Mouse (Mus musculus): ENCODE measurements around the gene Hist2h3b. TPM values are rescaled to one million over a fixed set of nuclear protein-coding genes. Genes with fewer than 3 reads are reported as not detected.
A peak's percentile ranks its signal among the peaks of the same experiment; 100 is the strongest.
"Not testable (repeated sequence)": the region's sequence is repeated elsewhere in the genome, so short reads cannot be mapped to it uniquely, and the experiment has no call there.

Gene Hist2h3b
- polyA plus RNA-seq, 1 experiment from 2014 or later, result 77.9 TPM

- H3K4me1 ChIP-seq (replicated peaks; ENCODE audit: control insufficient read depth, insufficient read depth, low read length), result no peaks in the 10 kb centered on the region; the same call in 1 of the 2 replicates
- no peaks in the 10 kb centered on the region for H3K27me3 ChIP-seq (replicated peaks; ENCODE audit: control insufficient read depth, insufficient read depth, low read length)
These were observed 9.0 kb downstream of the Hist2h3b start for GRCm38 (mm10) chr3:96277428-96277799.

GRCm38 (mm10) chr3:96277800-96278624 is 9.6 kb downstream of the Hist2h3b start:
- WGBS, result under 1% methylated on average over 49 of the region's 49 CpGs
- H3K27me3 ChIP-seq (replicated peaks; ENCODE audit: control insufficient read depth, insufficient read depth, low read length), result peaks cover under 1% of the 10 kb centered on the region; the same call in 1 of the 2 replicates
- H3K9ac ChIP-seq (ENCODE audit: low read length), result peak overlapping the region; percentile 63
- DNase-seq (ENCODE audit: low spot score) (peak; percentile 98), ATAC-seq (replicated peaks; ENCODE audit: low FRiP score, low TSS enrichment, low read depth) (peak; percentile 94)
- H3K4me3 ChIP-seq (ENCODE audit: low read depth, low read length), result peak overlapping the region; percentile 45
- no peaks in the 10 kb centered on the region for H3K36me3 ChIP-seq (ENCODE audit: control insufficient read depth, insufficient read depth, low read length)
- no peaks in the 10 kb centered on the region; the same call in 1 of the 2 replicates for H3K4me1 ChIP-seq (replicated peaks; ENCODE audit: control insufficient read depth, insufficient read depth, low read length)
- H3K27ac ChIP-seq (ENCODE audit: low read depth), result peak overlapping the region; percentile 76
- H3K4me2 ChIP-seq (ENCODE audit: low read length), result peak overlapping the region; percentile 81
- H3K9me3 ChIP-seq (ENCODE audit: control insufficient read depth, low read length), result no peaks in the 10 kb centered on the region

More at GRCm38 (mm10) chr3:96277428-96277799, 9.0 kb downstream of the Hist2h3b start:
- peak overlapping the region; percentile 63 for H3K9ac ChIP-seq (ENCODE audit: low read length)
- peak overlapping the region; percentile 81 for H3K4me2 ChIP-seq (ENCODE audit: low read length)
- no peaks in the 10 kb centered on the region for H3K9me3 ChIP-seq (ENCODE audit: control insufficient read depth, low read length)
- DNase-seq (ENCODE audit: low spot score) (no peak), ATAC-seq (replicated peaks; ENCODE audit: low FRiP score, low TSS enrichment, low read depth) (peak; percentile 10)
- no peaks in the 10 kb centered on the region for H3K36me3 ChIP-seq (ENCODE audit: control insufficient read depth, insufficient read depth, low read length)
- WGBS, result 13% methylated on average over 8 of the region's 8 CpGs
- H3K27ac ChIP-seq (ENCODE audit: low read depth), result peak overlapping the region; percentile 76; the same call in 1 of the 2 replicates
- H3K4me3 ChIP-seq (ENCODE audit: low read depth, low read length), result peak overlapping the region; percentile 45

GRCm38 (mm10) chr3:96280660-96281059 is 12.2 kb downstream of the Hist2h3b start:
- no peaks in the 10 kb centered on the region; the same call in 1 of the 2 replicates for H3K4me1 ChIP-seq (replicated peaks; ENCODE audit: control insufficient read depth, insufficient read depth, low read length)
- no peak overlapping the region for H3K4me3 ChIP-seq (ENCODE audit: low read depth, low read length)
- no peak overlapping the region for H3K4me2 ChIP-seq (ENCODE audit: low read length)
- no peak overlapping the region for H3K9ac ChIP-seq (ENCODE audit: low read length)
- no peaks in the 10 kb centered on the region for H3K9me3 ChIP-seq (ENCODE audit: control insufficient read depth, low read length)
- ATAC-seq (replicated peaks; ENCODE audit: low FRiP score, low TSS enrichment, low read depth) (no peak), DNase-seq (ENCODE audit: low spot score) (no peak)
- peaks cover 6% of the 10 kb centered on the region; the same call in 1 of the 2 replicates for H3K27me3 ChIP-seq (replicated peaks; ENCODE audit: control insufficient read depth, insufficient read depth, low read length)
- H3K36me3 ChIP-seq (ENCODE audit: control insufficient read depth, insufficient read depth, low read length), result no peaks in the 10 kb centered on the region
- H3K27ac ChIP-seq (ENCODE audit: low read depth), result no peak overlapping the region
- 60% methylated on average over 6 of the region's 6 CpGs for WGBS

GRCm38 (mm10) chr3:96284457-96284856 is 16.0 kb downstream of the Hist2h3b start:
- no peaks in the 10 kb centered on the region for H3K36me3 ChIP-seq (ENCODE audit: control insufficient read depth, insufficient read depth, low read length)
- WGBS, result 13% methylated on average over 4 of the region's 4 CpGs
- 0 out of 2 replicates have a peak, but pooled peaks cover 2% of the 10 kb centered on the region for H3K9me3 ChIP-seq (ENCODE audit: control insufficient read depth, low read length)
- no peak overlapping the region for H3K9ac ChIP-seq (ENCODE audit: low read length)
- no peaks in the 10 kb centered on the region for H3K4me1 ChIP-seq (replicated peaks; ENCODE audit: control insufficient read depth, insufficient read depth, low read length)
- H3K27ac ChIP-seq (ENCODE audit: low read depth), result no peak overlapping the region
- H3K4me2 ChIP-seq (ENCODE audit: low read length), result peak overlapping the region; percentile 23
- ATAC-seq (replicated peaks; ENCODE audit: low FRiP score, low TSS enrichment, low read depth) (no peak), DNase-seq (ENCODE audit: low spot score) (no peak)
- no peak overlapping the region for H3K4me3 ChIP-seq (ENCODE audit: low read depth, low read length)
- peaks cover 6% of the 10 kb centered on the region; the same call in 1 of the 2 replicates for H3K27me3 ChIP-seq (replicated peaks; ENCODE audit: control insufficient read depth, insufficient read depth, low read length)

- not testable (repeated sequence) for H3K9me3 ChIP-seq (ENCODE audit: control insufficient read depth, low read length); H3K27me3 ChIP-seq (replicated peaks; ENCODE audit: control insufficient read depth, insufficient read depth, low read length); ATAC-seq (replicated peaks; ENCODE audit: low FRiP score, low TSS enrichment, low read depth); H3K4me3 ChIP-seq (ENCODE audit: low read depth, low read length); H3K9ac ChIP-seq (ENCODE audit: low read length); H3K4me1 ChIP-seq (replicated peaks; ENCODE audit: control insufficient read depth, insufficient read depth, low read length); H3K4me2 ChIP-seq (ENCODE audit: low read length); DNase-seq (ENCODE audit: low spot score); H3K27ac ChIP-seq (ENCODE audit: low read depth); H3K36me3 ChIP-seq (ENCODE audit: control insufficient read depth, insufficient read depth, low read length)
- 86% methylated on average over 11 of the region's 11 CpGs for WGBS
These were observed 18.9 kb downstream of the Hist2h3b start for GRCm38 (mm10) chr3:96287334-96287733.

- DNase-seq (ENCODE audit: low spot score) (no peak), ATAC-seq (replicated peaks; ENCODE audit: low FRiP score, low TSS enrichment, low read depth) (no peak)
- Histone ChIP-seq H3K27ac (ENCODE audit: low read depth) (no peak overlapping the region), H3K9ac (ENCODE audit: low read length) (no peak overlapping the region), H3K4me3 (ENCODE audit: low read depth, low read length) (no peak overlapping the region), H3K36me3 (ENCODE audit: control insufficient read depth, insufficient read depth, low read length) (no peaks in the 10 kb centered on the region), H3K27me3 (replicated peaks; ENCODE audit: control insufficient read depth, insufficient read depth, low read length) (no peaks in the 10 kb centered on the region; the same call in 1 of the 2 replicates), H3K9me3 (ENCODE audit: control insufficient read depth, low read length) (0 out of 2 replicates have a peak, but pooled peaks cover 2% of the 10 kb centered on the region), H3K4me1 (replicated peaks; ENCODE audit: control insufficient read depth, insufficient read depth, low read length) (no peaks in the 10 kb centered on the region), H3K4me2 (ENCODE audit: low read length) (no peak overlapping the region)
- WGBS, result 53% methylated on average over 3 of the region's 3 CpGs
These were observed 20.7 kb downstream of the Hist2h3b start for GRCm38 (mm10) chr3:96289201-96289600.

GRCm38 (mm10) chr3:96290727-96291126 is 22.3 kb downstream of the Hist2h3b start:
- DNase-seq (ENCODE audit: low spot score); H3K27ac ChIP-seq (ENCODE audit: low read depth); H3K4me2 ChIP-seq (ENCODE audit: low read length); H3K36me3 ChIP-seq (ENCODE audit: control insufficient read depth, insufficient read depth, low read length); H3K4me1 ChIP-seq (replicated peaks; ENCODE audit: control insufficient read depth, insufficient read depth, low read length); H3K9me3 ChIP-seq (ENCODE audit: control insufficient read depth, low read length); H3K4me3 ChIP-seq (ENCODE audit: low read depth, low read length); H3K9ac ChIP-seq (ENCODE audit: low read length); H3K27me3 ChIP-seq (replicated peaks; ENCODE audit: control insufficient read depth, insufficient read depth, low read length); ATAC-seq (replicated peaks; ENCODE audit: low FRiP score, low TSS enrichment, low read depth): not testable (repeated sequence)
- WGBS, result 92% methylated on average over 3 of the region's 3 CpGs

GRCm38 (mm10) chr3:96292641-96293040 is 24.2 kb downstream of the Hist2h3b start:
- no peaks in the 10 kb centered on the region for H3K36me3 ChIP-seq (ENCODE audit: control insufficient read depth, insufficient read depth, low read length)
- no peaks in the 10 kb centered on the region for H3K27me3 ChIP-seq (replicated peaks; ENCODE audit: control insufficient read depth, insufficient read depth, low read length)
- 64% methylated on average over 6 of the region's 6 CpGs for WGBS
- no peak overlapping the region for H3K4me2 ChIP-seq (ENCODE audit: low read length)
- no peaks in the 10 kb centered on the region for H3K4me1 ChIP-seq (replicated peaks; ENCODE audit: control insufficient read depth, insufficient read depth, low read length)
- H3K9ac ChIP-seq (ENCODE audit: low read length), result no peak overlapping the region
- DNase-seq (ENCODE audit: low spot score), result no peak
- no peak overlapping the region for H3K27ac ChIP-seq (ENCODE audit: low read depth)
- H3K9me3 ChIP-seq (ENCODE audit: control insufficient read depth, low read length), result no peaks in the 10 kb centered on the region
- ATAC-seq (replicated peaks; ENCODE audit: low FRiP score, low TSS enrichment, low read depth), result no peak
- no peak overlapping the region for H3K4me3 ChIP-seq (ENCODE audit: low read depth, low read length)

All from intestine, embryonic 14.5 days (tissue).